Mouse (Mus musculus): ENCODE data around the gene Bdkrb1. TPM values are rescaled to one million over a fixed set of nuclear protein-coding genes. Genes with fewer than 3 reads are reported as not detected.

Bdkrb1 gene
- polyA plus RNA-seq, 1 experiment from 2014 or later, result 0.19 TPM

Other genes starting within 250 kb of the Bdkrb1 start
- 15.3 and 15.5 TPM in 2 replicates for gene D430019H16Rik, start 149.2 kb upstream of the Bdkrb1 start, polyA plus RNA-seq (2015; fragmentation: Nextera tagmentation; extraction: Ambion mirVana)
- 1.9 TPM in 2 replicates for gene Bdkrb2, start 39.9 kb upstream of the Bdkrb1 start, polyA plus RNA-seq (2015; fragmentation: Nextera tagmentation; extraction: Ambion mirVana)
- 33.5 and 33.9 TPM in 2 replicates for gene Gskip, start 81.7 kb downstream of the Bdkrb1 start, polyA plus RNA-seq (2015; fragmentation: Nextera tagmentation; extraction: Ambion mirVana)
- gene Atg2b, start 82.1 kb downstream of the Bdkrb1 start, polyA plus RNA-seq (2015; fragmentation: Nextera tagmentation; extraction: Ambion mirVana), result 15.8 and 16.3 TPM in 2 replicates
- 1.8 and 2.2 TPM in 2 replicates for gene Ak7, start 102.9 kb downstream of the Bdkrb1 start, polyA plus RNA-seq (2015; fragmentation: Nextera tagmentation; extraction: Ambion mirVana)
- gene Papola, start 181.6 kb downstream of the Bdkrb1 start, polyA plus RNA-seq (2015; fragmentation: Nextera tagmentation; extraction: Ambion mirVana), result 163 and 167 TPM in 2 replicates

All from midbrain, embryonic 15.5 days (tissue).